Mouse (Mus musculus) liver, postnatal 0 days (tissue): ENCODE results near the gene D430042O09Rik. TPM values are rescaled to one million over a fixed set of nuclear protein-coding genes. Genes with fewer than 3 reads are reported as not detected.
A peak's percentile ranks its signal among the peaks of the same experiment; 100 is the strongest.

Experiments
- ATAC-seq: fragments of 200-750 bp; cut with Nextera tagmentation; 2 replicates; pipeline ENCODE4 v1.8.0; 2017; ENCODE audit warnings: mild to moderate bottlenecking, moderate library complexity
- DNase-seq: peaks from one replicate; pipeline ENCODE4 v3.0.0-alpha.2; 2016
- H3K27ac ChIP-seq: fragments of 300-500 bp; sonication (generic); 2 replicates; pipeline ENCODE4 v1.5.1; 2014; ENCODE audit warnings: antibody characterized with exemption, moderate library complexity, mild to moderate bottlenecking, low read depth
- H3K27me3 ChIP-seq: fragments of 300-500 bp; sonication (generic); 2 replicates; pipeline ENCODE4 v1.6.1; 2014; ENCODE audit warnings: low read length, control low read depth, mixed read lengths; ENCODE audit not compliant: insufficient read depth
- H3K36me3 ChIP-seq: fragments of 300-500 bp; sonication (generic); replicated peaks from 2 replicates; pipeline ENCODE4 v1.6.1; 2014; ENCODE audit warnings: mild to moderate bottlenecking, control low read depth, low read length, moderate library complexity, mixed read lengths; ENCODE audit not compliant: insufficient read depth
- H3K4me1 ChIP-seq: fragments of 300-500 bp; sonication (generic); 2 replicates; pipeline ENCODE4 v1.6.1; 2014; ENCODE audit warnings: antibody characterized with exemption, mild to moderate bottlenecking, control low read depth; ENCODE audit not compliant: insufficient read depth
- H3K4me2 ChIP-seq: fragments of 300-500 bp; sonication (generic); 2 replicates; pipeline ENCODE4 v1.6.1; 2014; ENCODE audit warnings: low read depth, mild to moderate bottlenecking, low read length, moderate library complexity, mixed read lengths
- H3K4me3 ChIP-seq: fragments of 300-500 bp; sonication (generic); 2 replicates; pipeline ENCODE4 v1.5.1; 2014; ENCODE audit warnings: low read depth, low read length
- H3K9ac ChIP-seq: fragments of 300-500 bp; sonication (generic); replicated peaks from 2 replicates; pipeline ENCODE4 v1.6.1; 2014; ENCODE audit warnings: mild to moderate bottlenecking, moderate library complexity
- H3K9me3 ChIP-seq: fragments of 300-500 bp; sonication (generic); 2 replicates; pipeline ENCODE4 v1.6.1; 2016; ENCODE audit warnings: mild to moderate bottlenecking, control low read depth, low read length, mixed read lengths
- CTCF ChIP-seq: sonication (generic); IDR thresholded peaks from 2 replicates; pipeline ENCODE4 v1.5.1; 2016; ENCODE audit warnings: antibody characterized with exemption, low read depth
- EP300 ChIP-seq: IDR thresholded peaks from 2 replicates; pipeline ENCODE4 v1.6.1; 2016; ENCODE audit warnings: antibody characterized with exemption, low read depth, mild to moderate bottlenecking
- WGBS: fragments of 180-500 bp; shearing (Covaris S2); extraction: QIAGEN DNeasy Blood & Tissue Kit; methylation state at CpG from one replicate; pipeline ENCODE4 v1.1.7; 2014; ENCODE audit not compliant: insufficient replicate concordance; 5-methylcytosine and 5-hydroxymethylcytosine counted together
- polyA plus RNA-seq: library from polyadenylated mRNA; unstranded; fragments of >200 nt; fragmentation: Nextera tagmentation; extraction: Ambion mirVana; gene quantifications from 2 replicates; pipeline ENCODE4 v1.2.1, GENCODE M21; 2015

D430042O09Rik gene
- polyA plus RNA-seq, 1 experiment from 2014 or later = 1.3 TPM

DNA sequence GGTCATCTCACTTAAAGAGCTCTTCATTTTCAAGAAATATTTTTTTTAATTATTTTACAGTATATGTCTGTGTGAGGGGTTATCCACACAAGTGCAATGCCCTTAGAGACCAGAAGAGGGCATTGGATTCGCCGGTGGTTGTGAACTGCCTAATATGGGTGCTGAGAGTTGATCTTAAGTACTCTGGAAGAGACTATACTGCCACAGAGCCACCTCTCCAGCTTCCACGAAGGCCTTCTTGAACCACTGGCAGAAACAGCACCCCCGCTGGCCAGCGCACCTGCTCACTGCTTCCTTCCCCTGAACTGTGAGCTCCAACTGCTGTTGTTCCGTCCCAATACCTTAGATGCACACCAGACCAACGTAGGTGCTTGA, 39.6 kb downstream of the D430042O09Rik start:
- no peak overlapping the region for H3K27ac ChIP-seq
- ATAC-seq (no peak), DNase-seq (no peak)
- WGBS = 61% methylated on average over 7 of the region's 7 CpGs
- H3K36me3 ChIP-seq = no peaks in the 10 kb centered on the region
- no peak overlapping the region for H3K4me3 ChIP-seq
- H3K4me1 ChIP-seq = no peaks in the 10 kb centered on the region
- H3K4me2 ChIP-seq = no peak overlapping the region
- no peaks in the 10 kb centered on the region for H3K27me3 ChIP-seq
- TF ChIP-seq CTCF = peak; percentile 47
- no peak for TF ChIP-seq EP300
- H3K9ac ChIP-seq = no peak overlapping the region
- H3K9me3 ChIP-seq = no peaks in the 10 kb centered on the region

DNA sequence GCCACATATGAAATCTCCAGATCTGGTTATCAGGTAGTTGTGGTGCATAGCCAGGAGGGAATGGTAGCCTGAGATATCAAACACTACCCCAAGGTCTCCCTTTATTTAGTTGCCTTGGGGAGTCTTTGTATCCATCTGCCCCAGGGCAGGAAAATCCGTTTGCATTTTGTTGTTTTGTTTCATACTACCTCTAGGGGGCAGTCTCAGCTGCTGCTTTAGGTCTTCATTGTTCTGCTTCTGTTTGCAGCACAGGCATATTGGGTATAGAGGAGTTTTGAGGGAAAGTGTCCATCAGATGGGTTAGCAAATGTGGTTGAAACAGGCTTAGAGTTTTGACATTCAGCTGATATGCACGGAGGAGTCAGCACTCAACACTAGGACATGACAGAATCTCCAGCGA, 40.5 kb downstream of the D430042O09Rik start:
- Histone ChIP-seq H3K4me1 (no peaks in the 10 kb centered on the region), H3K36me3 (no peaks in the 10 kb centered on the region), H3K4me2 (no peak overlapping the region), H3K27ac (no peak overlapping the region), H3K27me3 (no peaks in the 10 kb centered on the region), H3K4me3 (no peak overlapping the region), H3K9ac (no peak overlapping the region), H3K9me3 (no peaks in the 10 kb centered on the region)
- ATAC-seq (no peak), DNase-seq (no peak)
- TF ChIP-seq CTCF (peak; percentile 77), EP300 (no peak)
- WGBS = 59% methylated on average over 3 of the region's 3 CpGs

DNA sequence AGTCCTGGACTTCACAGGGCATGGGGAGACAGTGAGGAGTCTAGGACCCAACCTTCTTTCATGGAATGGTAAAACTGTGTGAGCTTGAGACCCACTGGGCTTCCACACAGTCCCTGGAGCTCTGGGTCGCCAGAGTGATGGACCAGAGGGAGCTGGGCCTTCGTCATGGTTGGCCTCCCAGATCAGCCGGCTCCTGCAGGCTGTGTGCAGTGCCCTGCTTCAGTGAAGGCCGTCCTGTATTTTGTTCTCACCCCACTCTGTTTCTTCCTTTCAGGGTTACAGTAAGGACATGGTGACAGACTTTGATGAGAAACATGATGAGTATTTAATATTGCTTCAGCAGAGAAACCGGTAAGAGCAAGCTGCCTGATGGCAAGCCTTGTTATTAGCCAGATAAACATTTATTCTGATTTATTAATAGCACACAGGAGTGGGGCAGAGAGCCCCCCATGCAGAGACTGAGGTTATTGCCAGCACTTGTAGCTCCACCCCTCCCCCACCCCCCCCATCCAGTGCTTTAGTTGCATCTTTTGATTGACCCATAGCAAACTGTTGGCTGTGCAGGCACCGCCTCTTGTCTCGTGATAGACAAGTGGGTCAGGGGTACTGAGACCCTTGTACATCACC, 45.1 kb downstream of the D430042O09Rik start:
- 82% methylated on average over 7 of the region's 7 CpGs for WGBS
- no peaks in the 10 kb centered on the region for H3K9me3 ChIP-seq
- ATAC-seq = no peak

DNA sequence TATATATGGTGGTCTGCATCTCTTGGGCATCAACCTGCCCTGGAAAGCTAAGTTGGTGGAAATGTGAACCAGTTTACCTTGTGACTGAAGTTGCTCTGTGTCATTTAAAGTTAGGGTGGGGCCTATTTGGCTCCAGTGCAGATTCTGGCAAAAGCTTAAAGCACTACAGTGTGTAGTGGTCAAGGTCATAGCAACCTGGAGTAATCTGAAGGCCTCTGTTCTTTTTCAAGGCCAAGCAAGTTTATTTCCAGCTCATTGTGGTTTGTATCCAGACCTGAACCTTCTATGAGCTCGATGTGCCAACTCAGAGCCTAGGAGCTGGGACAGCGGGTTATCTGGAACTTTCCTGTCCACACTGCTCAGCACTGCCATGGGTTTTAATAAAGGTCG, 45.6 kb downstream of the D430042O09Rik start:
- no peaks in the 10 kb centered on the region for H3K9me3 ChIP-seq
- no peak overlapping the region for H3K4me3 ChIP-seq
- no peaks in the 10 kb centered on the region for H3K36me3 ChIP-seq
- no peak overlapping the region for H3K27ac ChIP-seq
- WGBS = 64% methylated on average over 3 of the region's 3 CpGs
- no peak overlapping the region for H3K9ac ChIP-seq
- ATAC-seq (no peak), DNase-seq (no peak)
- TF ChIP-seq CTCF (no peak), EP300 (no peak)
- H3K4me2 ChIP-seq = no peak overlapping the region
- no peaks in the 10 kb centered on the region for H3K27me3 ChIP-seq
- no peaks in the 10 kb centered on the region for H3K4me1 ChIP-seq

More for the DNA sequence above, 45.1 kb downstream of the D430042O09Rik start:
- H3K4me3 ChIP-seq = no peak overlapping the region
- no peak for DNase-seq
- no peaks in the 10 kb centered on the region for H3K27me3 ChIP-seq
- no peak overlapping the region for H3K27ac ChIP-seq
- H3K4me2 ChIP-seq = no peak overlapping the region
- H3K36me3 ChIP-seq = no peaks in the 10 kb centered on the region
- TF ChIP-seq CTCF (no peak), EP300 (no peak)
- no peaks in the 10 kb centered on the region for H3K4me1 ChIP-seq
- no peak overlapping the region for H3K9ac ChIP-seq

DNA sequence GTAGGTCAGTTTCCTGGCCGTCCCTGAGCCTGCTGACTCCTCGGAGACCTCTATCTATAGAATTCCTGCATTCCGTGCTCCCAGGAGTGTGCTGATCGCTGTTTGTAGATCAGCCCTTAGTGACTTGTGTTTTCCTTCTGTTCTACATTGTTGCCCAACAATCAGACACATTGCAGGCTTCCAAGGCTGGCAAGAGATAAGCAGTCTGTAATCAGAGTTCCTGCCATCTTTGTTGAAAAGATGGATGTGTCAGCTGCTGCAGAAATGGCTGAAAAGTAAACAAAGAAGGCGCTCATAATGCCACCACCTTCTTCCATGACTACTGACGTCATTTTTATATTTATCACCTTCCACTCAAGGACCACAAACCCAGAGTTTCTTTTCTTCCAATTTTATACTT, 49.1 kb downstream of the D430042O09Rik start:
- no peaks in the 10 kb centered on the region for H3K9me3 ChIP-seq
- no peak overlapping the region for H3K4me3 ChIP-seq
- WGBS = 57% methylated on average over 6 of the region's 6 CpGs
- ATAC-seq (no peak), DNase-seq (no peak)
- H3K27me3 ChIP-seq = no peaks in the 10 kb centered on the region
- no peaks in the 10 kb centered on the region for H3K4me1 ChIP-seq
- TF ChIP-seq CTCF (no peak), EP300 (no peak)
- no peak overlapping the region for H3K27ac ChIP-seq
- no peak overlapping the region for H3K9ac ChIP-seq
- H3K4me2 ChIP-seq = no peak overlapping the region
- H3K36me3 ChIP-seq = no peaks in the 10 kb centered on the region

DNA sequence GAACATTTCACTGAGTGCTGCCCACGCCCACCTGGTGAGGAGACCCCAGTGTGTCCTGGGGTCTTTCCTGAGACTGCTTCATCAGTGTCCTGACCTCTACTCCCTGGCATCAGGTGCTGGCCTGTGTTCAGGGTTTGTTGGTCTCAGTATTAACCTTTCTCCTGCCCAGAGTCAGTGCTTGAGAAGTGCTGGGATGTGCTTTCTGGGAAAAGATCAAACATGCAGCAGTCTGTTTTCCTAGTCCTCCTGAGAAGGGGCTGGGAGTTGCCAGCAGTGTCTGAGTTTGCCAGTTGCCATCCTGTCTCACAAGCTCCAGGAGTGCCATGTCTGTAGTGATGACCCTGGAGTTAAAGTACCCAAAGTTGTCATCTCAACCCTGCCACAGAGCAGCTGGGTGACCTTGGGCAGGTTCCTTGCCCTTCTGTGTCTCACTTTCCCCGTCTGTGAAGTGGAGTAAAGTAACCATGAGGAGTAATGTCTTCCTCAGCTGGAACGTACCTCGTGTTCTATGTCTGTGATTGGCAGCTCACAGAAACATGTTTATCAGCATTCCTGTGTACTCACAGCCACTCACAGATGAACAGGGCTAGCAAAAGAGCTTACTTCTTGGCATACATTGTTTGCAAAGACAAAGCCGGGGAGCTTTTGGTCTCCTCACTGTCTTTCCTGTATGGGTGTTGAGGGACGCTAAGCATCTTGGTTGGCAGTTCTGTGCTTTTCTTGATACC, 50.4 kb downstream of the D430042O09Rik start:
- 76% methylated on average over 6 of the region's 6 CpGs for WGBS
- no peak overlapping the region for H3K4me3 ChIP-seq
- ATAC-seq = no peak
- H3K27me3 ChIP-seq = no peaks in the 10 kb centered on the region
- H3K4me2 ChIP-seq = no peak overlapping the region
- no peak for DNase-seq
- H3K9me3 ChIP-seq = no peaks in the 10 kb centered on the region
- no peak overlapping the region for H3K9ac ChIP-seq
- TF ChIP-seq EP300 (no peak), CTCF (no peak)
- no peaks in the 10 kb centered on the region for H3K4me1 ChIP-seq
- 0 out of 2 replicates have a peak, but pooled peaks cover 7% of the 10 kb centered on the region for H3K36me3 ChIP-seq
- no peak overlapping the region for H3K27ac ChIP-seq
